Mouse (Mus musculus) ES-E14 (cell line): ENCODE measurements around the gene Hivep3. TPM values are rescaled to one million over a fixed set of nuclear protein-coding genes. Genes with fewer than 3 reads are reported as not detected.

ENCODE experiments used
- DNase-seq: peaks from one replicate; pipeline ENCODE4 v3.0.0-alpha.2; 2013; ENCODE audit warnings: low read depth, low spot score
- H3K27ac ChIP-seq: 2 replicates; pipeline ENCODE4 v1.5.1; 2012; ENCODE audit warnings: low read depth, mild to moderate bottlenecking, low read length, moderate library complexity, mixed read lengths; ENCODE audit not compliant: poor library complexity, insufficient read depth, severe bottlenecking
- H3K36me3 ChIP-seq: 2 replicates; pipeline ENCODE4 v1.6.1; 2012; ENCODE audit warnings: mild to moderate bottlenecking, low read length, moderate library complexity, mixed read lengths; ENCODE audit not compliant: control insufficient read depth, poor library complexity, insufficient read depth, severe bottlenecking
- H3K4me1 ChIP-seq, 2 experiments: fragments of 150-350 bp in 1 of 2; sonication (generic) in 1 of 2; 2 replicates each; pipeline ENCODE4 v1.6.1; 2012; ENCODE audit warnings: low read length in 2 of 2, mild to moderate bottlenecking in 1 of 2, mixed read lengths in 1 of 2; ENCODE audit not compliant: control insufficient read depth in 2 of 2, insufficient read depth in 2 of 2, poor library complexity in 1 of 2
- H3K4me3 ChIP-seq, 2 experiments: fragments of 150-350 bp in 1 of 2; sonication (generic) in 1 of 2; 2 replicates each; pipeline ENCODE4 v1.5.1; 2012; ENCODE audit warnings: low read length in 2 of 2, low read depth in 1 of 2, mild to moderate bottlenecking in 1 of 2, mixed read lengths in 1 of 2; ENCODE audit not compliant: insufficient read depth in 1 of 2, poor library complexity in 1 of 2, severe bottlenecking in 1 of 2
- H3K9ac ChIP-seq: 2 replicates; pipeline ENCODE4 v1.6.1; 2012; ENCODE audit warnings: low read depth, mild to moderate bottlenecking, low read length, mixed read lengths; ENCODE audit not compliant: poor library complexity, insufficient read depth, severe bottlenecking
- H3K9me3 ChIP-seq: fragments of 150-350 bp; sonication (generic); 2 replicates; pipeline ENCODE4 v1.6.1; 2012; ENCODE audit warnings: low read depth, mild to moderate bottlenecking, low read length; ENCODE audit not compliant: control insufficient read depth, insufficient read depth
- CHD2 ChIP-seq: IDR thresholded peaks from 2 replicates; pipeline ENCODE4 v1.6.1; 2014; ENCODE audit warnings: mild to moderate bottlenecking, low read depth, low read length, inconsistent platforms
- HCFC1 ChIP-seq: IDR thresholded peaks from 2 replicates; pipeline ENCODE4 v1.6.1; 2012; ENCODE audit warnings: low read length, inconsistent platforms, borderline replicate concordance; ENCODE audit not compliant: insufficient read depth
- MAFK ChIP-seq: IDR thresholded peaks from 2 replicates; pipeline ENCODE4 v1.6.1; 2014; ENCODE audit warnings: mild to moderate bottlenecking, low read depth, low read length, inconsistent platforms; ENCODE audit not compliant: insufficient read depth
- ZC3H11A ChIP-seq: IDR thresholded peaks from 2 replicates; pipeline ENCODE4 v1.6.1; 2012; ENCODE audit warnings: low read depth, mild to moderate bottlenecking, inconsistent platforms, low read length, borderline replicate concordance
- ZNF384 ChIP-seq: IDR thresholded peaks from 2 replicates; pipeline ENCODE4 v1.6.1; 2012; ENCODE audit warnings: low read depth, low read length, inconsistent platforms
- in situ Hi-C, 2 experiments: fragments of 600-800 bp; cut with MboI; formaldehyde crosslinking; loops; one replicate each; pipeline ENCODE4 v1.15.1; 2025; ENCODE audit warnings: low sequenced_read_pairs in 2 of 2, inconsistent platforms in 1 of 2; ENCODE audit not compliant: unreplicated experiment in 2 of 2
- total RNA-seq: library from RNA; depleted of rRNA; stranded (reverse); fragments of 300-350 nt; gene quantifications from 2 replicates; pipeline ENCODE4 v1.2.3, GENCODE M21; 2012

The Hivep3 gene
- total RNA-seq, 1 experiment = 1.4 TPM

DNA sequence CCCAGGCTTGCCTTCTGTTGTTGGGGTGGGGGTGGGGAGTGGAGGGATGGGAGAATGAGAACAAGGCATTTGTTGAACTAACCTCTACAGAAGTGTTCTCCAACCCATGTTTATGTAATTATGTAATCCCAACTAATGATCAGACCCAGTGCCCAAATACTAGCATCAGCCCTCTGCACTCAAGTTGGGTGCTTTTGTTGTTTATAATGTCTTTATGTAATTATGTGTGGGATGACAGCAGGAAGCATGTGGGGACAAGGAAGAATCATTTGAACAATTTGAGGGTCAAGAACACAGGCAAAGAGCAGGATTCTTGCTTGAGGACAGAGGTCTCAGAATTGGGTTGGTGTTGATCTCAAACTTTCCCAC is 82.2 kb downstream of the Hivep3 start:
- Histone ChIP-seq H3K36me3 (no peaks in the 10 kb centered on the region), H3K4me1 (peaks cover 15 to 30% of the 10 kb centered on the region in 2 experiments), H3K4me3 (no peak overlapping the region), H3K27ac (no peak overlapping the region), H3K9me3 (no peaks in the 10 kb centered on the region), H3K9ac (no peak overlapping the region)
- no peak for TF ChIP-seq MAFK
- TF ChIP-seq HCFC1 = no peak
- no peak for TF ChIP-seq ZNF384
- TF ChIP-seq CHD2 = no peak
- no peak for TF ChIP-seq ZC3H11A
- DNase-seq = no peak
- in situ Hi-C loops = no loop called here

DNA sequence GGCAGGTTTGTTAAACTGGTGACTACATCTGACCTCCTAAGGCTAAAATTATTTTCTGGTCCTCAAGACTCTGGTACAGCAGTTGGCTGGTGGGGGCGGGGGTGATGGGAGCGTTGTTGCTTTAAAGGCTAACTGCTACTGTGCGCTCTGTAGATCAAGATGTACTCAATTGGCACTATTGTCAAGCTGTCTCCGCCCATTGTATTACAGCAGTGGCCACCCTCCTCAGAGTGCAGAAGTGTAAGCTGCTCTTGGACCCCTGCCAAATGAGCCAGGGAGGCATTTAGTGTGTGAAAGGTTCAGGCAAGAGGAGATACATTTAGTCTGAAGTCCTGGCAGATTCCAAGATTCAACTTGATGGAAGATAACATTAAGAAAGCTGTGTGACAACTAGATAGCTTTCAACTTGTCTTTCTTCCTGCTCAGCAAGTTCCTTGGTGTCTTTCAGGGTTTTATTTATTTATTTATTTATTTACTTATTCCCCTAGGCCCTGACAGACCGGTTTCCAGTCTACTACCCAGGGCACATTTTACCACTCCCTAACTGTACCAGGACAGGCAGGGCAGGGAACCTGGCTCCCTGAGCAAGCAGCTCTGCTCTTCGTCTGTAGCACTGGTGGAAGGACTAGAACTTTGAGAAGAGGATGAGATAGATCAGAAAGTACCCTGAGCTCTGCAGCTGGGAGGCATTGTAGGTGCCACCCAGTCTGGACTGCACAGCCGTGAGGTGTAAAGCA is 83.2 kb downstream of the Hivep3 start:
- DNase-seq = peak; percentile 41
- H3K9ac ChIP-seq = no peak overlapping the region
- H3K36me3 ChIP-seq = no peaks in the 10 kb centered on the region
- H3K27ac ChIP-seq = no peak overlapping the region
- TF ChIP-seq HCFC1 (no peak), CHD2 (no peak), ZNF384 (no peak), ZC3H11A (no peak), MAFK (no peak)
- no peak overlapping the region for H3K4me3 ChIP-seq
- in situ Hi-C loops = no loop called here
- H3K4me1 ChIP-seq = peaks cover 15 to 30% of the 10 kb centered on the region in 2 experiments
- H3K9me3 ChIP-seq = no peaks in the 10 kb centered on the region

DNA sequence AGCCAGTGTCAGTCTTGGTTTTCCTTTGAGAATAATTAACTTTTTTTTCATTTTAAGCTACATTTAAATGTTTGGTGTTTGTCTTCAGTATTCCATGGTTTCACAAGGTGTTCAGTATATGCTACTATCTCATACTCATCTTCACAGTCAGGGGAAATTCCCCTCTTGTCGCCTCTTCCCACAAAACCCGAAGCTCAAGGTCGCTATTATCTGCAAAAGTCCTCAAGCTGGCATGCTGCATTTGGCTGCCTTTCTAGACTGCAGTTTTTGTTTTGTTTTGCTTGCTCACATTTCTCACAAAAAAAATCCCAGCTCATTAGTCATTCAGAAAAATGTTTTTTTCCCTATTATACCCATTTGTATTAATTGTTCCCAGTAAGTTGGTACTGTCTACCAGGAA is 92.4 kb downstream of the Hivep3 start:
- H3K36me3 ChIP-seq = no peaks in the 10 kb centered on the region
- no peaks in the 10 kb centered on the region for H3K9me3 ChIP-seq
- no peaks in the 10 kb centered on the region for H3K4me1 ChIP-seq
- H3K27ac ChIP-seq = no peak overlapping the region
- TF ChIP-seq HCFC1 (no peak), ZC3H11A (no peak)
- in situ Hi-C loops = no loop called here
- DNase-seq = no peak
- H3K4me3 ChIP-seq = no peak overlapping the region
- no peak overlapping the region for H3K9ac ChIP-seq

DNA sequence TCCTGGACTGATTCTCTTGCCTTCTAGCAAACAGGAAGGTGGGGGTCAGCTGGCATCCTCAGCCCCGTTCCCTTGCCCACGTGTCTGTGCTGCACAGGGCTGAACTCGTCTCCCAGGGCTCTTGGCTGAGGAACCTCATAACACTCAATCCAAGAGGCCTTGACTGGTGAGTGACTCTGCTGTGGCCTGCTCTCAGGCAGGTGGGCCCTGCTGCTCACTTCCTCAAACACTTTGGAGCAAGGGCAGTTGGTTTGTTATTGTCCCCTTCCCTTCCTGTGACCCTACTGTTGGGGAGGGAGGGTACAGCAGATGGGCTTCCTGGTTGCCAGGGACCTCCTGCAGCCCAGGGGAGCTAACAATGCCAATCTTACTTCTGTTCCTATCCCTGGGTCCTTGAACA is 94.8 kb downstream of the Hivep3 start:
- DNase-seq = no peak
- Histone ChIP-seq H3K9me3 (no peaks in the 10 kb centered on the region), H3K4me3 (no peak overlapping the region), H3K36me3 (no peaks in the 10 kb centered on the region), H3K4me1 (no peaks in the 10 kb centered on the region), H3K27ac (no peak overlapping the region), H3K9ac (no peak overlapping the region)
- in situ Hi-C loops = no loop called here
- TF ChIP-seq ZNF384 = no peak
- TF ChIP-seq HCFC1 = no peak
- no peak for TF ChIP-seq ZC3H11A
- TF ChIP-seq CHD2 = no peak
- no peak for TF ChIP-seq MAFK

DNA sequence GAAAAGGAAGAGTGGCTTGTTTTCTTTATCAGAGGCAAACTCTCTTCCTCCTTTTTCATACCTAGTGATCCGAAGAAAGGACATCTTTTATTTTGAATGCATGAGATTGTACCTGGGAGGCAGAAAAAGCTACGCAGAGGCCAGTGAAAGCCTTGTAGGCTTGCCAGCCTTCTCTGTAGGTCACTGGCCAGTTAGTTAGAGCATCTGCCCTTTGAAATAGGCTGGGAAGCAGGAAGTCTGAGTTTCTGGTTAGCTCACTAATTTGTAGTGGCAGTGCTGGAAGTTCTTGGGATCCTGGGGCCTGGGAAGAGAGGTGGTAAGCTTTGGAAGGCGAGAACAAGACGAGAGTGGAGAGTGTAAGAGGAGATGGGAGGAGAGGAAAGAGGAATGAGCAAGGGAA is 95.4 kb downstream of the Hivep3 start:
- in situ Hi-C loops = no loop called here
- H3K9ac ChIP-seq = no peak overlapping the region
- H3K36me3 ChIP-seq = no peaks in the 10 kb centered on the region
- H3K4me1 ChIP-seq = 0 out of 4 replicates have a peak, but pooled peaks cover 0 to 3% of the 10 kb centered on the region in 2 experiments
- DNase-seq = no peak
- no peaks in the 10 kb centered on the region for H3K9me3 ChIP-seq
- TF ChIP-seq CHD2 = no peak
- TF ChIP-seq ZNF384 = no peak
- TF ChIP-seq MAFK = no peak
- no peak for TF ChIP-seq ZC3H11A
- no peak for TF ChIP-seq HCFC1
- H3K27ac ChIP-seq = no peak overlapping the region
- no peak overlapping the region for H3K4me3 ChIP-seq
